Mouse (Mus musculus) ES-E14 (cell line): Measurements from ENCODE around the gene Gm28048. TPM values are rescaled to one million over a fixed set of nuclear protein-coding genes. Genes with fewer than 3 reads are reported as not detected.
A peak's percentile ranks its signal among the peaks of the same experiment; 100 is the strongest.

Source experiments
- DNase-seq: peaks from one replicate; pipeline ENCODE4 v3.0.0-alpha.2; 2013; ENCODE audit warnings: low read depth, low spot score
- H3K27ac ChIP-seq: 2 replicates; pipeline ENCODE4 v1.5.1; 2012; ENCODE audit warnings: low read depth, mild to moderate bottlenecking, low read length, moderate library complexity, mixed read lengths; ENCODE audit not compliant: poor library complexity, insufficient read depth, severe bottlenecking
- H3K36me3 ChIP-seq: 2 replicates; pipeline ENCODE4 v1.6.1; 2012; ENCODE audit warnings: mild to moderate bottlenecking, low read length, moderate library complexity, mixed read lengths; ENCODE audit not compliant: control insufficient read depth, poor library complexity, insufficient read depth, severe bottlenecking
- H3K4me1 ChIP-seq, 2 experiments: fragments of 150-350 bp in 1 of 2; sonication (generic) in 1 of 2; 2 replicates each; pipeline ENCODE4 v1.6.1; 2012; ENCODE audit warnings: low read length in 2 of 2, mild to moderate bottlenecking in 1 of 2, mixed read lengths in 1 of 2; ENCODE audit not compliant: control insufficient read depth in 2 of 2, insufficient read depth in 2 of 2, poor library complexity in 1 of 2
- H3K4me3 ChIP-seq, 2 experiments: fragments of 150-350 bp in 1 of 2; sonication (generic) in 1 of 2; 2 replicates each; pipeline ENCODE4 v1.5.1; 2012; ENCODE audit warnings: low read length in 2 of 2, low read depth in 1 of 2, mild to moderate bottlenecking in 1 of 2, mixed read lengths in 1 of 2; ENCODE audit not compliant: insufficient read depth in 1 of 2, poor library complexity in 1 of 2, severe bottlenecking in 1 of 2
- H3K9ac ChIP-seq: 2 replicates; pipeline ENCODE4 v1.6.1; 2012; ENCODE audit warnings: low read depth, mild to moderate bottlenecking, low read length, mixed read lengths; ENCODE audit not compliant: poor library complexity, insufficient read depth, severe bottlenecking
- H3K9me3 ChIP-seq: fragments of 150-350 bp; sonication (generic); 2 replicates; pipeline ENCODE4 v1.6.1; 2012; ENCODE audit warnings: low read depth, mild to moderate bottlenecking, low read length; ENCODE audit not compliant: control insufficient read depth, insufficient read depth
- CHD2 ChIP-seq: IDR thresholded peaks from 2 replicates; pipeline ENCODE4 v1.6.1; 2014; ENCODE audit warnings: mild to moderate bottlenecking, low read depth, low read length, inconsistent platforms
- HCFC1 ChIP-seq: IDR thresholded peaks from 2 replicates; pipeline ENCODE4 v1.6.1; 2012; ENCODE audit warnings: low read length, inconsistent platforms, borderline replicate concordance; ENCODE audit not compliant: insufficient read depth
- MAFK ChIP-seq: IDR thresholded peaks from 2 replicates; pipeline ENCODE4 v1.6.1; 2014; ENCODE audit warnings: mild to moderate bottlenecking, low read depth, low read length, inconsistent platforms; ENCODE audit not compliant: insufficient read depth
- ZC3H11A ChIP-seq: IDR thresholded peaks from 2 replicates; pipeline ENCODE4 v1.6.1; 2012; ENCODE audit warnings: low read depth, mild to moderate bottlenecking, inconsistent platforms, low read length, borderline replicate concordance
- ZNF384 ChIP-seq: IDR thresholded peaks from 2 replicates; pipeline ENCODE4 v1.6.1; 2012; ENCODE audit warnings: low read depth, low read length, inconsistent platforms
- in situ Hi-C, 2 experiments: fragments of 600-800 bp; cut with MboI; formaldehyde crosslinking; loops; one replicate each; pipeline ENCODE4 v1.15.1; 2025; ENCODE audit warnings: low sequenced_read_pairs in 2 of 2, inconsistent platforms in 1 of 2; ENCODE audit not compliant: unreplicated experiment in 2 of 2
- total RNA-seq: library from RNA; depleted of rRNA; stranded (reverse); fragments of 300-350 nt; gene quantifications from 2 replicates; pipeline ENCODE4 v1.2.3, GENCODE M21; 2012

The Gm28048 gene
- total RNA-seq, 1 experiment: 16.3 TPM

DNA sequence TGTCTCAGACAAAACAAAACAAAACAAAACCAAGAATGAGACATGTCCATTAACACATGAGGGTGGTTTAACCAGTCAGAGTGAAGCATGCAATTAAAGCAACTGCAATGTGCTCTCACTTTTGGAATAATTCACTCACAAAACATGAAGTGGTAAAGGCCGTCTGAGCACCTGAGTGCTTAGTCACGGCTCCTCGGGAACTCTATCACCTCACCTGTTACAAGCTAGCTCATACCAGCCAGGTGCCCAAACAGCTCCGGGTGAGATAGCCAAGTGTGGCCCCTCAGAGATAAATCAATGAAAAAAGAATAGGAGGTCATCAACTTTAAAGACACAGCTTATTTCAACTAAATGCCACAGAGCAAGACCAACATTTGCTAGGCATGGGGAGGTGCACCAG is 127.3 kb downstream of the Gm28048 start:
- TF ChIP-seq MAFK: no peak
- no peak for TF ChIP-seq HCFC1
- TF ChIP-seq CHD2: no peak
- TF ChIP-seq ZNF384: no peak
- no peak for TF ChIP-seq ZC3H11A
- peak overlapping the region; percentile 8; the same call in 1 of the 2 replicates for H3K9ac ChIP-seq
- no peak for DNase-seq
- peak overlapping the region; percentile 2; the same call in 1 of the 2 replicates for H3K27ac ChIP-seq
- H3K4me3 ChIP-seq: peak overlapping the region in 1 of 2 experiments; percentile 12; a peak in 1 of 4 replicates
- in situ Hi-C loops: no loop called here
- H3K9me3 ChIP-seq: no peaks in the 10 kb centered on the region
- no peaks in the 10 kb centered on the region for H3K36me3 ChIP-seq
- H3K4me1 ChIP-seq: peaks cover 21 to 22% of the 10 kb centered on the region in 2 experiments

DNA sequence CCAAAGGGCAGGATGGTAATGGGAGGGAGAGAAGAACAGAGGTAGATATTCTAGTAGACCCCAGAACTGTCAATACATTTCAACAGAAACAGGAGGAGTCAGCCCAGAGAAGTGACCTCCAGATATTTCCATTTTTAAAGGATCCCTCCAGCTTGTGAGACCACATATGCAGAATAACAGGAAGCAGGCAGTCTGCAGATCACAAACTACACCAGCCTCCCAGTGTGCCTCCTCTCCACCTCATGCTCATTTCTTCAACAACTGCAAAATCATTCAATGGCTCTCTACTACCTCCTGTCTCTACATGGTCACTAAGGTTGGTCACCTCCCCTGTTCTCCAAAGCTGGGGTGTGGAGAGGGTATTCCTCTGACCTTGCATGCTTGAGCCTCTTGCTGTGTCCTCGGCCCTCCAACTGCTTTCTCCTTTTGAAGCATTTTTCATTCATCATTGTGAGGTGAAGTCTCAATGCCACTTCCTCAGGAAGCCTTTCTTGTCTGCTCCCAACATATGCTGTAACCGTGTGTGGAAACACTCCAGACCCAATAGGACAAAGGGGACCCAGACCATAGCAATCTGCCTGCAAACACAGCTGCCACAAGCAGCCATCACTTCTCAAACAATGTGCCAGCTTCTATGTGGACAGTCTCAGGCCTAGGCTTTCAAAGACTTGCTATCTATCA is 128.3 kb downstream of the Gm28048 start:
- in situ Hi-C loops: no loop called here
- Histone ChIP-seq H3K4me3 (no peak overlapping the region), H3K27ac (no peak overlapping the region)

DNA sequence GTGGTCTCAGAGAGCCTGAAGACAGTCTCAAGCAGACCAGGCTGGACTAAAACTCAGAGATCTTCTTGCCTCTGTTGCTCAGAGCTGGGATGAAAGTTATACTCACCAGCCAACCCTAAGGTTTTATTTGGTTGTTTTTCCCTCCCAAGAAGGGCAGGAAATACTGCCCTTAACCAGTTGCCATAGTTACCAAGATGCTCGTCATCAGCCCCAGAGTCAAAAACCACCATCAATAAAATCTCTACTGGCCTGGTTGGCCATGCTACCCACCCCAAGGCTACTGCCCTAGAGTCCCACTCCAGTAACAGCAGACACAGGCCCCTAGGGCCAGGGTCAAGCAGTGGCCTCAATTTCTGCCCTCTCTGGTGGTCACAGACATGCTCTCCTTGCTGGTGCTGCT is 129.4 kb downstream of the Gm28048 start:
- Histone ChIP-seq H3K9ac (no peak overlapping the region), H3K36me3 (no peaks in the 10 kb centered on the region), H3K4me1 (peaks cover 24 to 28% of the 10 kb centered on the region in 2 experiments), H3K4me3 (no peak overlapping the region), H3K27ac (peak overlapping the region; percentile 88; the same call in 1 of the 2 replicates), H3K9me3 (no peaks in the 10 kb centered on the region)
- in situ Hi-C loops: no loop called here
- TF ChIP-seq ZNF384 (no peak), ZC3H11A (no peak), CHD2 (no peak), MAFK (no peak), HCFC1 (no peak)
- no peak for DNase-seq

More for the DNA sequence above, 128.3 kb downstream of the Gm28048 start:
- no peak for DNase-seq
- TF ChIP-seq ZNF384 (no peak), ZC3H11A (no peak), CHD2 (no peak), MAFK (no peak), HCFC1 (no peak)
- no peaks in the 10 kb centered on the region for H3K9me3 ChIP-seq
- peaks cover 22 to 23% of the 10 kb centered on the region in 2 experiments for H3K4me1 ChIP-seq
- 0 out of 2 replicates have a peak overlapping the region, but pooled peaks have one; percentile 2 for H3K9ac ChIP-seq
- H3K36me3 ChIP-seq: no peaks in the 10 kb centered on the region

DNA sequence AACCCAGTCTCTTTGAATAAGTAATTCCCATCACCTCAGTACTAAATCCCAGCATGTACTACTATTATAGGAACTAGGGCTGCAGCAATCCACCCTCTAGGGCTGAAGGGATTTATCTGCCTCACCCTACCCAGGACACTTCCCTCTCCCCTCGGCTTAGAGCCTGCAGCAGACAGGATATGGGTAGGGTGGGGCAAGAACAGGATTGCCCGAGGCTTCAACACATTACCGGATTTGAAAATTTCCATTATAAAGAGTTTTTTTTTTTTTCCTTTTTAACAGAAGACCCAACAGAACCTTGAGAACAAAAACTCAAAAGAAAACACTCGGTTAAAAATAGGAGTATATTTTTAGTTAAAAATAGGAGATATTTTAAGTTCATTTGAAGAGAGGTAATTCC is 130.5 kb downstream of the Gm28048 start:
- in situ Hi-C loops: no loop called here
- H3K9ac ChIP-seq: no peak overlapping the region

More for the DNA sequence above, 130.5 kb downstream of the Gm28048 start:
- H3K4me1 ChIP-seq: peaks cover 27 to 32% of the 10 kb centered on the region in 2 experiments
- TF ChIP-seq MAFK (no peak), ZC3H11A (no peak), ZNF384 (peak; percentile 87; the same call in 1 of the 2 replicates), CHD2 (no peak), HCFC1 (no peak)
- H3K36me3 ChIP-seq: no peaks in the 10 kb centered on the region
- peak; percentile 64 for DNase-seq
- no peaks in the 10 kb centered on the region for H3K9me3 ChIP-seq
- 0 out of 4 replicates have a peak overlapping the region, but pooled peaks of 1 of the 2 experiments have one; percentile 2 for H3K4me3 ChIP-seq
- H3K27ac ChIP-seq: peak overlapping the region; percentile 88; the same call in 1 of the 2 replicates
